Mouse (Mus musculus): Measurements from ENCODE around the gene Lca5. TPM values are rescaled to one million over a fixed set of nuclear protein-coding genes. Genes with fewer than 3 reads are reported as not detected.

Gene Lca5
- polyA plus RNA-seq, 1 experiment from 2014 or later = 8.0 TPM

- Histone ChIP-seq H3K27me3 (replicated peaks; ENCODE audit: control insufficient read depth, insufficient read depth, low read length) (no peaks in the 10 kb centered on the region), H3K27ac (ENCODE audit: low read length) (no peak overlapping the region), H3K9ac (ENCODE audit: low read depth, low read length) (no peak overlapping the region), H3K4me2 (ENCODE audit: low read depth, low read length) (no peak overlapping the region), H3K4me3 (ENCODE audit: low read length) (no peak overlapping the region), H3K36me3 (ENCODE audit: control insufficient read depth, insufficient read depth, low read length) (no peaks in the 10 kb centered on the region; the same call in 1 of the 2 replicates), H3K4me1 (ENCODE audit: control insufficient read depth, insufficient read depth, low read length) (no peaks in the 10 kb centered on the region), H3K9me3 (ENCODE audit: control insufficient read depth, low read length) (no peaks in the 10 kb centered on the region)
- WGBS = 88% methylated on average over 7 of the region's 7 CpGs
- no peak for ATAC-seq
Observed at GRCm38 (mm10) chr9:83399414-83399813, 41.5 kb downstream of the Lca5 start.

- H3K9ac ChIP-seq (ENCODE audit: low read depth, low read length) = no peak overlapping the region
- H3K9me3 ChIP-seq (ENCODE audit: control insufficient read depth, low read length) = no peaks in the 10 kb centered on the region
- no peaks in the 10 kb centered on the region for H3K27me3 ChIP-seq (replicated peaks; ENCODE audit: control insufficient read depth, insufficient read depth, low read length)
- WGBS = 67% methylated on average over 6 of the region's 6 CpGs
- no peak overlapping the region for H3K4me3 ChIP-seq (ENCODE audit: low read length)
- no peak overlapping the region for H3K27ac ChIP-seq (ENCODE audit: low read length)
- H3K4me1 ChIP-seq (ENCODE audit: control insufficient read depth, insufficient read depth, low read length) = no peaks in the 10 kb centered on the region
- ATAC-seq = no peak
- H3K36me3 ChIP-seq (ENCODE audit: control insufficient read depth, insufficient read depth, low read length) = no peaks in the 10 kb centered on the region; the same call in 1 of the 2 replicates
- H3K4me2 ChIP-seq (ENCODE audit: low read depth, low read length) = no peak overlapping the region
Observed at GRCm38 (mm10) chr9:83398260-83398659, 42.7 kb downstream of the Lca5 start.

- no peaks in the 10 kb centered on the region for H3K4me1 ChIP-seq (ENCODE audit: control insufficient read depth, insufficient read depth, low read length)
- no peak overlapping the region for H3K4me3 ChIP-seq (ENCODE audit: low read length)
- 92% methylated on average over 15 of the region's 15 CpGs for WGBS
- no peak overlapping the region for H3K27ac ChIP-seq (ENCODE audit: low read length)
- no peaks in the 10 kb centered on the region for H3K27me3 ChIP-seq (replicated peaks; ENCODE audit: control insufficient read depth, insufficient read depth, low read length)
- H3K36me3 ChIP-seq (ENCODE audit: control insufficient read depth, insufficient read depth, low read length) = no peaks in the 10 kb centered on the region
- H3K4me2 ChIP-seq (ENCODE audit: low read depth, low read length) = no peak overlapping the region
- ATAC-seq = no peak
- no peak overlapping the region for H3K9ac ChIP-seq (ENCODE audit: low read depth, low read length)
- no peaks in the 10 kb centered on the region for H3K9me3 ChIP-seq (ENCODE audit: control insufficient read depth, low read length)
Observed at GRCm38 (mm10) chr9:83395456-83395855, 45.5 kb downstream of the Lca5 start.

GRCm38 (mm10) chr9:83391996-83392395 lies 48.9 kb downstream of the Lca5 start:
- H3K4me2 ChIP-seq (ENCODE audit: low read depth, low read length) = no peak overlapping the region
- H3K9me3 ChIP-seq (ENCODE audit: control insufficient read depth, low read length) = no peaks in the 10 kb centered on the region
- H3K36me3 ChIP-seq (ENCODE audit: control insufficient read depth, insufficient read depth, low read length) = no peaks in the 10 kb centered on the region
- ATAC-seq = no peak
- H3K27ac ChIP-seq (ENCODE audit: low read length) = no peak overlapping the region
- no peaks in the 10 kb centered on the region for H3K4me1 ChIP-seq (ENCODE audit: control insufficient read depth, insufficient read depth, low read length)
- H3K4me3 ChIP-seq (ENCODE audit: low read length) = no peak overlapping the region
- no peaks in the 10 kb centered on the region for H3K27me3 ChIP-seq (replicated peaks; ENCODE audit: control insufficient read depth, insufficient read depth, low read length)
- 87% methylated on average over 11 of the region's 11 CpGs for WGBS
- no peak overlapping the region for H3K9ac ChIP-seq (ENCODE audit: low read depth, low read length)

- Histone ChIP-seq H3K27ac (ENCODE audit: low read length) (no peak overlapping the region), H3K4me2 (ENCODE audit: low read depth, low read length) (no peak overlapping the region), H3K4me3 (ENCODE audit: low read length) (no peak overlapping the region), H3K9ac (ENCODE audit: low read depth, low read length) (no peak overlapping the region), H3K27me3 (replicated peaks; ENCODE audit: control insufficient read depth, insufficient read depth, low read length) (no peaks in the 10 kb centered on the region), H3K36me3 (ENCODE audit: control insufficient read depth, insufficient read depth, low read length) (no peaks in the 10 kb centered on the region), H3K9me3 (ENCODE audit: control insufficient read depth, low read length) (no peaks in the 10 kb centered on the region), H3K4me1 (ENCODE audit: control insufficient read depth, insufficient read depth, low read length) (no peaks in the 10 kb centered on the region)
- WGBS = 87% methylated on average over 9 of the region's 9 CpGs
- ATAC-seq = no peak
Observed at GRCm38 (mm10) chr9:83389570-83389969, 51.4 kb downstream of the Lca5 start.

GRCm38 (mm10) chr9:83386264-83386855 lies 54.6 kb downstream of the Lca5 start:
- Histone ChIP-seq H3K9ac (ENCODE audit: low read depth, low read length) (no peak overlapping the region), H3K9me3 (ENCODE audit: control insufficient read depth, low read length) (no peaks in the 10 kb centered on the region), H3K4me3 (ENCODE audit: low read length) (no peak overlapping the region), H3K4me2 (ENCODE audit: low read depth, low read length) (no peak overlapping the region), H3K36me3 (ENCODE audit: control insufficient read depth, insufficient read depth, low read length) (no peaks in the 10 kb centered on the region), H3K27ac (ENCODE audit: low read length) (no peak overlapping the region), H3K4me1 (ENCODE audit: control insufficient read depth, insufficient read depth, low read length) (no peaks in the 10 kb centered on the region), H3K27me3 (replicated peaks; ENCODE audit: control insufficient read depth, insufficient read depth, low read length) (no peaks in the 10 kb centered on the region)
- no peak for ATAC-seq
- WGBS = 84% methylated on average over 5 of the region's 5 CpGs

- Histone ChIP-seq H3K4me3 (ENCODE audit: low read length) (no peak overlapping the region), H3K9ac (ENCODE audit: low read depth, low read length) (no peak overlapping the region), H3K36me3 (ENCODE audit: control insufficient read depth, insufficient read depth, low read length) (no peaks in the 10 kb centered on the region), H3K4me2 (ENCODE audit: low read depth, low read length) (no peak overlapping the region), H3K4me1 (ENCODE audit: control insufficient read depth, insufficient read depth, low read length) (no peaks in the 10 kb centered on the region), H3K9me3 (ENCODE audit: control insufficient read depth, low read length) (no peaks in the 10 kb centered on the region), H3K27me3 (replicated peaks; ENCODE audit: control insufficient read depth, insufficient read depth, low read length) (no peaks in the 10 kb centered on the region), H3K27ac (ENCODE audit: low read length) (no peak overlapping the region)
- WGBS = 70% methylated on average over 6 of the region's 6 CpGs
- ATAC-seq = no peak
Observed at GRCm38 (mm10) chr9:83385301-83385700, 55.6 kb downstream of the Lca5 start.

GRCm38 (mm10) chr9:83383235-83383634 lies 57.7 kb downstream of the Lca5 start:
- WGBS = 73% methylated on average over 3 of the region's 3 CpGs
- no peaks in the 10 kb centered on the region for H3K36me3 ChIP-seq (ENCODE audit: control insufficient read depth, insufficient read depth, low read length)
- no peak overlapping the region for H3K27ac ChIP-seq (ENCODE audit: low read length)
- H3K4me3 ChIP-seq (ENCODE audit: low read length) = no peak overlapping the region
- H3K9me3 ChIP-seq (ENCODE audit: control insufficient read depth, low read length) = no peaks in the 10 kb centered on the region
- no peaks in the 10 kb centered on the region for H3K27me3 ChIP-seq (replicated peaks; ENCODE audit: control insufficient read depth, insufficient read depth, low read length)
- no peaks in the 10 kb centered on the region for H3K4me1 ChIP-seq (ENCODE audit: control insufficient read depth, insufficient read depth, low read length)
- no peak for ATAC-seq
- H3K9ac ChIP-seq (ENCODE audit: low read depth, low read length) = no peak overlapping the region
- H3K4me2 ChIP-seq (ENCODE audit: low read depth, low read length) = no peak overlapping the region

- Histone ChIP-seq H3K27me3 (replicated peaks; ENCODE audit: control insufficient read depth, insufficient read depth, low read length) (no peaks in the 10 kb centered on the region), H3K4me3 (ENCODE audit: low read length) (no peak overlapping the region), H3K36me3 (ENCODE audit: control insufficient read depth, insufficient read depth, low read length) (no peaks in the 10 kb centered on the region), H3K9me3 (ENCODE audit: control insufficient read depth, low read length) (no peaks in the 10 kb centered on the region), H3K4me2 (ENCODE audit: low read depth, low read length) (no peak overlapping the region), H3K9ac (ENCODE audit: low read depth, low read length) (no peak overlapping the region), H3K27ac (ENCODE audit: low read length) (no peak overlapping the region), H3K4me1 (ENCODE audit: control insufficient read depth, insufficient read depth, low read length) (no peaks in the 10 kb centered on the region)
- no peak for ATAC-seq
- 53% methylated on average over 3 of the region's 3 CpGs for WGBS
Observed at GRCm38 (mm10) chr9:83382775-83383174, 58.2 kb downstream of the Lca5 start.

GRCm38 (mm10) chr9:83381317-83381716 lies 59.6 kb downstream of the Lca5 start:
- no peak overlapping the region for H3K4me3 ChIP-seq (ENCODE audit: low read length)
- no peaks in the 10 kb centered on the region for H3K27me3 ChIP-seq (replicated peaks; ENCODE audit: control insufficient read depth, insufficient read depth, low read length)
- H3K9ac ChIP-seq (ENCODE audit: low read depth, low read length) = no peak overlapping the region
- H3K36me3 ChIP-seq (ENCODE audit: control insufficient read depth, insufficient read depth, low read length) = no peaks in the 10 kb centered on the region
- H3K4me1 ChIP-seq (ENCODE audit: control insufficient read depth, insufficient read depth, low read length) = no peaks in the 10 kb centered on the region
- ATAC-seq = no peak
- H3K27ac ChIP-seq (ENCODE audit: low read length) = no peak overlapping the region
- no peaks in the 10 kb centered on the region for H3K9me3 ChIP-seq (ENCODE audit: control insufficient read depth, low read length)
- H3K4me2 ChIP-seq (ENCODE audit: low read depth, low read length) = no peak overlapping the region

All from intestine, embryonic 16.5 days (tissue).